ENCODE assay signal across 9 mouse cellular contexts in genomic region chr9:45431150-45431549, GRCm38 (mm10). TPM values are rescaled to one million over a fixed set of nuclear protein-coding genes. Genes with fewer than 3 reads are reported as not detected.
A peak's percentile ranks its signal among the peaks of the same experiment; 100 is the strongest.
DNase-seq lines count a peak whose midpoint lies in the region; ATAC-seq and TF ChIP-seq lines count a peak whose summit lies in the region.
"Had no signal": no experiment of that assay in that cellular context is flagged by ENCODE, and none has a peak within 500 bp of the region (broad histone marks: within the 10 kb centered on the region; RNA-seq: fewer than 3 reads in every experiment).

No protein-coding gene starts in this region.

- peak overlapping the region; percentile 90 for H3K9ac ChIP-seq in forebrain, embryonic 16.5 days (replicated peaks; ENCODE audit: low read depth, low read length)
- no peak overlapping the region for H3K9ac ChIP-seq in limb, embryonic 14.5 days (ENCODE audit: low read depth, low read length, severe bottlenecking)

- H3K4me3 ChIP-seq in heart, embryonic 10.5 days: peak overlapping the region; percentile 60
- H3K4me3 ChIP-seq in forebrain, embryonic 16.5 days (replicated peaks; ENCODE audit: low read length): peak overlapping the region; percentile 85
- peak overlapping the region; percentile 40 for H3K4me3 ChIP-seq in limb, embryonic 14.5 days (replicated peaks; ENCODE audit: low read length)

- ATAC-seq in forebrain, embryonic 16.5 days: no peak
- no peak for ATAC-seq in limb, embryonic 14.5 days (ENCODE audit: low FRiP score, low read depth)
- ATAC-seq in monocyte, adult 5-6 weeks (replicated peaks; ENCODE audit: insufficient number of reproducible peaks, low FRiP score, low TSS enrichment, poor library complexity, severe bottlenecking): no peak

- no peak for TF ChIP-seq POLR2A in limb, embryonic 14.5 days (IDR thresholded peaks at IDR 0.05; ENCODE audit: borderline replicate concordance, extremely low read depth, insufficient read depth, insufficient read length)

- H3K4me1 ChIP-seq in heart, embryonic 10.5 days: peaks cover 26% of the 10 kb centered on the region
- peaks cover 54% of the 10 kb centered on the region for H3K4me1 ChIP-seq in forebrain, embryonic 16.5 days (replicated peaks; ENCODE audit: control insufficient read depth, insufficient read depth, low read length)
- peaks cover 14% of the 10 kb centered on the region for H3K4me1 ChIP-seq in limb, embryonic 14.5 days (ENCODE audit: control insufficient read depth, insufficient read depth, low read length)

- intact Hi-C loops in heart, postnatal 14 days (cut with DNase I): no loop called here

- whole genome bisulfite sequencing in heart, embryonic 10.5 days: 6% methylated on average over 26 of the region's 26 CpGs
- 1% methylated on average over 26 of the region's 26 CpGs for WGBS in forebrain, embryonic 16.5 days
- WGBS in limb, embryonic 14.5 days: 5% methylated on average over 20 of the region's 26 CpGs

- H3K9me3 ChIP-seq in heart, embryonic 10.5 days: no peaks in the 10 kb centered on the region
- no peaks in the 10 kb centered on the region for H3K9me3 ChIP-seq in forebrain, embryonic 16.5 days (ENCODE audit: control insufficient read depth, low read length)
- no peaks in the 10 kb centered on the region for H3K9me3 ChIP-seq in limb, embryonic 14.5 days (ENCODE audit: control insufficient read depth, low read length)

- peak overlapping the region; percentile 79 for H3K4me2 ChIP-seq in forebrain, embryonic 16.5 days (ENCODE audit: low read length)
- H3K4me2 ChIP-seq in limb, embryonic 14.5 days (replicated peaks; ENCODE audit: low read depth, low read length, severe bottlenecking): peak overlapping the region; percentile 73

- H3K27ac ChIP-seq in heart, embryonic 10.5 days: no peak overlapping the region
- H3K27ac ChIP-seq in forebrain, embryonic 16.5 days (ENCODE audit: low read length): peak overlapping the region; percentile 96
- H3K27ac ChIP-seq in limb, embryonic 14.5 days (replicated peaks; ENCODE audit: low read depth, low read length): no peak overlapping the region

- peaks cover 93% of the 10 kb centered on the region for H3K27me3 ChIP-seq in heart, embryonic 10.5 days (ENCODE audit: insufficient read depth, poor library complexity, severe bottlenecking)
- no peaks in the 10 kb centered on the region; the same call in 1 of the 2 replicates for H3K27me3 ChIP-seq in forebrain, embryonic 16.5 days (replicated peaks; ENCODE audit: control insufficient read depth, insufficient read depth, low read length)
- peaks cover 49% of the 10 kb centered on the region for H3K27me3 ChIP-seq in limb, embryonic 14.5 days (ENCODE audit: control insufficient read depth, insufficient read depth, low read length)

- no peak for DNase-seq in heart, embryonic 10.5 days (ENCODE audit: low spot score)
- no peak for DNase-seq in heart, postnatal 14 days
- peak; percentile 55 for DNase-seq in ZHBTc4 (ENCODE audit: low read depth, low spot score)
- no peak for DNase-seq in limb, embryonic 14.5 days (ENCODE audit: low spot score)
- no peak for DNase-seq in embryo, embryonic 9.5 days (ENCODE audit: extremely low spot score)
- no peak for DNase-seq in thymus, postnatal 36 days

- H3K36me3 ChIP-seq in heart, embryonic 10.5 days: no peaks in the 10 kb centered on the region
- H3K36me3 ChIP-seq in forebrain, embryonic 16.5 days (ENCODE audit: control insufficient read depth, insufficient read depth): no peaks in the 10 kb centered on the region
- no peaks in the 10 kb centered on the region for H3K36me3 ChIP-seq in limb, embryonic 14.5 days (ENCODE audit: control insufficient read depth, insufficient read depth, low read length)

RNA-seq across cellular contexts. Expression of gene Dscaml1, which starts 4.7 kb away (rescaled TPM):
- polyA plus RNA-seq in heart, embryonic 10.5 days (2016; fragmentation: Nextera tagmentation; extraction: Ambion mirVana): 0.14 TPM in 2 replicates
- not detected for total RNA-seq in heart, postnatal 14 days (2021)
- 27.9 and 28.0 TPM in 2 replicates for polyA plus RNA-seq in forebrain, embryonic 16.5 days (2015; fragmentation: Nextera tagmentation; extraction: Ambion mirVana)
- 1.0 and 1.3 TPM in 2 replicates for polyA plus RNA-seq in limb, embryonic 14.5 days (2012; rRNA removed)
- 0.40 and 0.43 TPM in 2 replicates for polyA plus RNA-seq in limb, embryonic 14.5 days (2014; fragmentation: Nextera tagmentation; extraction: Ambion mirVana)
- not detected in 3 replicates for total RNA-seq in monocyte, adult 5-6 weeks (2017)
- total RNA-seq: common myeloid progenitor, adult 5-6 weeks had no signal

RNA-seq across cellular contexts. Expression of gene Fxyd2, which starts 31.7 kb away (rescaled TPM):
- polyA plus RNA-seq in heart, embryonic 10.5 days (2016; fragmentation: Nextera tagmentation; extraction: Ambion mirVana): 0.71 and 1.2 TPM in 2 replicates
- total RNA-seq in heart, postnatal 14 days (2021): 1 to 10 TPM; 1.5 to 2.3 TPM
- 6.6 and 8.7 TPM in 2 replicates for polyA plus RNA-seq in forebrain, embryonic 16.5 days (2015; fragmentation: Nextera tagmentation; extraction: Ambion mirVana)
- polyA plus RNA-seq in limb, embryonic 14.5 days (2012; rRNA removed): 6.0 and 8.5 TPM in 2 replicates
- polyA plus RNA-seq in limb, embryonic 14.5 days (2014; fragmentation: Nextera tagmentation; extraction: Ambion mirVana): 6.1 and 7.6 TPM in 2 replicates
- not detected in 3 replicates for total RNA-seq in monocyte, adult 5-6 weeks (2017)

Comparison
In these comparisons a context has a peak if more than half of its experiments do, and no peak if none do; other contexts are left out.
1. RNA of gene Dscaml1, which starts 4.7 kb away (polyA plus RNA-seq): 27.9 to 28.0 TPM in forebrain, embryonic 16.5 days; 0.40 to 1.3 TPM in limb, embryonic 14.5 days and 0.14 TPM in heart, embryonic 10.5 days; every median in the first group is over 10 times any median in the second.
2. Peak in every context shown above with its lines, with median percentiles within 50 percentile points of each other: H3K4me3 ChIP-seq.